Mouse (Mus musculus) stomach, postnatal 0 days (tissue): ENCODE measurements around the gene Tln2.

Experiments used
- CTCF ChIP-seq: IDR thresholded peaks from 2 replicates; pipeline ENCODE4 v1.5.1; 2016; ENCODE audit warnings: antibody characterized with exemption, low read depth, mild to moderate bottlenecking, moderate library complexity
- EP300 ChIP-seq: optimal IDR thresholded peaks from 2 replicates; pipeline ENCODE3; 2016; ENCODE audit warnings: antibody characterized with exemption

DNA sequence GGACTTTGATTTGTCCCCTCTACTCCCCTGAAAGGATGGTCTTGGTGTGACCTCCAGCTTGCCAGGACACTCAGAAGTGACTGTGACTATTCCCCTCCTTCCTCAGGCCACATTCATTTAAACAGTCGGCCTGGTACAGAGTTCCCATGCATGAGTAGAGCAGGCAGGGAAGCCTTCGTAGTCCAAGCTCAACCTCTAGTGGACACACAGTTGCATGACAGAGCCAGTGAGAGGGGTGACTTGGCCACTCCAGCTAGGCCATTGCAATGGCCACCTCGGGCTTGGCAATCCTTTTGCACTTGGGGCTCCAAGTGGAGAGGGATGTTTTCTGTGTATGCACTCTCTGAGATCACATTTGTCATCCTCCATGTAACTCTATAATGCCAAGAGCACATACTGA, 285.2 kb downstream of the Tln2 start:
- no peak for TF ChIP-seq EP300
- peak; percentile 79 for TF ChIP-seq CTCF
